Mouse (Mus musculus) heart, postnatal 0 days (tissue): ENCODE measurements at regions not wholly inside any gene's neighbourhood (a gene's known extent, or its start where the extent isn't known, plus 50 kb on each side); places are given as distances from the start of the nearest gene placed in this dataset.

Experiments
- ATAC-seq: fragments of 200-750 bp; cut with Nextera tagmentation; 2 replicates; pipeline ENCODE4 v1.8.0; 2017; ENCODE audit warnings: low read depth, moderate number of reproducible peaks, moderate library complexity; ENCODE audit not compliant: insufficient read depth
- DNase-seq: peaks from one replicate; pipeline ENCODE4 v3.0.0-alpha.2; 2016; ENCODE audit warnings: low spot score
- H3K27ac ChIP-seq: fragments of 300-500 bp; sonication (generic); 2 replicates; pipeline ENCODE4 v1.5.1; 2014; ENCODE audit warnings: low read depth, mild to moderate bottlenecking
- H3K27me3 ChIP-seq: fragments of 300-500 bp; sonication (generic); 2 replicates; pipeline ENCODE4 v1.6.1; 2014; ENCODE audit warnings: low read length, mixed read lengths; ENCODE audit not compliant: control insufficient read depth, insufficient read depth
- H3K36me3 ChIP-seq: fragments of 300-500 bp; sonication (generic); replicated peaks from 2 replicates; pipeline ENCODE4 v1.6.1; 2014; ENCODE audit warnings: low read length, mixed read lengths; ENCODE audit not compliant: control insufficient read depth, insufficient read depth
- H3K4me1 ChIP-seq: fragments of 300-500 bp; sonication (generic); 2 replicates; pipeline ENCODE4 v1.6.1; 2014; ENCODE audit warnings: antibody characterized with exemption; ENCODE audit not compliant: control insufficient read depth, insufficient read depth
- H3K4me2 ChIP-seq: fragments of 300-500 bp; sonication (generic); 2 replicates; pipeline ENCODE4 v1.6.1; 2014; ENCODE audit warnings: low read depth, mild to moderate bottlenecking, low read length, moderate library complexity
- H3K4me3 ChIP-seq: fragments of 300-500 bp; sonication (generic); 2 replicates; pipeline ENCODE4 v1.5.1; 2014; ENCODE audit warnings: low read depth, low read length
- H3K9ac ChIP-seq: fragments of 300-500 bp; sonication (generic); replicated peaks from 2 replicates; pipeline ENCODE4 v1.6.1; 2014; ENCODE audit warnings: low read depth, low read length, mixed read lengths
- H3K9me3 ChIP-seq: fragments of 300-500 bp; sonication (generic); replicated peaks from 2 replicates; pipeline ENCODE4 v1.6.1; 2016; ENCODE audit warnings: low read length; ENCODE audit not compliant: control insufficient read depth
- CTCF ChIP-seq: IDR thresholded peaks from 2 replicates; pipeline ENCODE4 v1.5.1; 2016; ENCODE audit warnings: antibody characterized with exemption, control low read depth, low read depth
- EP300 ChIP-seq: IDR thresholded peaks from 2 replicates; pipeline ENCODE4 v1.6.1; 2016; ENCODE audit warnings: antibody characterized with exemption, low read depth
- WGBS: fragments of 180-500 bp; shearing (Covaris S2); extraction: QIAGEN DNeasy Blood & Tissue Kit; methylation state at CpG from one replicate; pipeline ENCODE4 v1.1.7; 2014; 5-methylcytosine and 5-hydroxymethylcytosine counted together

DNA sequence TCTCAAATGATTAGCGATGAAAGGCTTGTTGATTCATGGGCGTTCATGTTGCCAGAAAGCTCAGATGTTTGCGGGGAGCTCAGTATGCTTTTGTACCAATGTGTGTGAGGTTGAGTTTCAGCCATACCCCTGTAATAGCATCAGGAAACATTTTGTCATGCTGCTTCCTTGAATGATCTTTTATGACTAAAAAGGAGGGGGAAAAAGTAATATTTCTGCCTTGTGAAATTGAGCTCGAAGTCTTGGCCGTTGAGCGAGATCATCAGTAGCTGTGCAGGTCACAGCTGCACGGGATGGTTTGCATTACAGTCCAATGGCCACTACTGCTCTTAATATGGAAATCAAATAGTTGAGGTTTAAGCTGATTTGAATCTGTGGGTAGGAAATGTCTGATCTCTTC lies 145.3 kb upstream of the Fermt1 start:
- ATAC-seq (no peak), DNase-seq (no peak)
- Histone ChIP-seq H3K4me1 (no peaks in the 10 kb centered on the region), H3K4me2 (no peak overlapping the region), H3K4me3 (no peak overlapping the region), H3K9me3 (no peaks in the 10 kb centered on the region), H3K9ac (no peak overlapping the region), H3K36me3 (no peaks in the 10 kb centered on the region), H3K27me3 (no peaks in the 10 kb centered on the region), H3K27ac (no peak overlapping the region)
- TF ChIP-seq EP300 (no peak), CTCF (no peak)
- WGBS, result 89% methylated on average over 7 of the region's 7 CpGs

DNA sequence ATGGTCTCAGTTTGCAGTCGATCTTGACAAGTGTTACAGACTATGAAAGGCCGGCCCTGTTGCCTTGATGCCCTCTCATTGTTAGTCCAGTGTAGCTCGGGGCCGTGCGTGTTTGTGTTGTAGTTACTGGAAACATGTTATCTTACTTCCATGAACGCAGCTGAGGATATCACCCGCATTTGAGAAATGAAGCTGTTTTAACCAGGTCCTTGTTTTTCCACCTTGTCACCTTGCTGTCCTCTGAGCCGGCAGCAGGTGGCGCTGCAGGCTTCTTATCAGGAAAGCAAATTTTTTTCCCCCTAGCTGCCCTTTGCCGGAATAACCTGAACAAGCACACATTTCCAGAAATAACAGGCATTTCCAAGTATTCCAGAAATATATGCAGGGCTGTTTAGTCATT lies 167.9 kb upstream of the Fermt1 start:
- Histone ChIP-seq H3K27me3 (no peaks in the 10 kb centered on the region), H3K4me2 (no peak overlapping the region; the same call in 1 of the 2 replicates), H3K4me1 (no peaks in the 10 kb centered on the region), H3K9ac (no peak overlapping the region), H3K36me3 (no peaks in the 10 kb centered on the region), H3K27ac (no peak overlapping the region), H3K4me3 (no peak overlapping the region), H3K9me3 (no peaks in the 10 kb centered on the region)
- TF ChIP-seq EP300, result no peak
- peak; percentile 81 for TF ChIP-seq CTCF
- ATAC-seq (no peak), DNase-seq (peak; percentile 59)
- 18% methylated on average over 10 of the region's 10 CpGs for WGBS

DNA sequence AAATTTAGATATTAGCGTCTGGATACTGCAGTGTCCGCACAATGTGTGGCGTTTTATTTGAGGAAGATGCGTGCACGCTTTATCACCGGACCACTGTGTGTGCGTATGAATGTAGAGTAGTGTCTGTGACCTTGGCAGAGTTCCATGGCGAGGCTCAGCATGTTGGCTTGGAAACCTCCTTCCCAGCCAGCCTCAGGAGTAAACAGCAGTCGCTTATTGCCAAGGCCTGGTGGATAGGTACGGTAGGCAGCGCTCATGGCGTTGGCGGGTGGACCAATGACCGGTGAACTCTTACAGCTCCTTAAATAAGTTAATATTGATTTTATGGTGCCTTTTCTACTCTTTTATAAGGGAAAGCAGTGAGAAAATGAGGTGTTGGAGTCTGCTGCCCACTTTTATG lies 172.9 kb upstream of the Fermt1 start:
- TF ChIP-seq EP300, result no peak
- no peak for TF ChIP-seq CTCF
- WGBS, result 87% methylated on average over 14 of the region's 14 CpGs

DNA sequence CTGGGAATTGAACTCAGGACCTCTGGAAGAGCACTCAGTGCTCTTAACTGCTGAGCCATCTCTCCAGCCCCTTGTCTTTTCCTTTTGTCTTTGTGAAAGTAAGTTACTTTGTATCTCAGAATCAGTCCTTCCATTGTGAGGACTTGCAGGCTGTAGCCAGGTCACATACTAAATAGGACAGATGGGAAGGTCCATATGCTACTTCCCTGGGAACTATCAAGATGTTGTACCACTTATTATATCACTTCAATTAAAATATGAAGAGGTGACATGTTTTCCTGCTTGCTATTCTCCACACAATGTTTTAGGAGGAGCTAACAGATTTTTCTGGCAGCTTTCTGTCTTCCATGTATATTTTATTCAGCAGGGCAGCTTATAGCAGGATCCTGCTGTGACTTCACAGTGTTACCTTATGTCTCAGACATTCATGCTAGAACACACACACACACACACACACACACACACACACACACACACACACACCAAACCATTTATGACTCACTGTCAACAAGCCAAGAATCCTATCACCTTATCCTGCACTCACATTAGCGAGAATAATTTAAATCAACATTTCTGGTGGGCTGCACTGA lies 179.6 kb upstream of the Fermt1 start:
- TF ChIP-seq CTCF, result no peak
- TF ChIP-seq EP300, result no peak
- no peak for DNase-seq
- no peak overlapping the region for H3K27ac ChIP-seq
- H3K4me3 ChIP-seq, result no peak overlapping the region
- no peak overlapping the region for H3K4me2 ChIP-seq
- 64% methylated on average over 1 of the region's 1 CpGs for WGBS
- no peaks in the 10 kb centered on the region for H3K4me1 ChIP-seq
- no peaks in the 10 kb centered on the region for H3K27me3 ChIP-seq
- ATAC-seq, result no peak
- H3K9me3 ChIP-seq, result no peaks in the 10 kb centered on the region
- H3K36me3 ChIP-seq, result no peaks in the 10 kb centered on the region
- no peak overlapping the region for H3K9ac ChIP-seq

More for the DNA sequence above, 172.9 kb upstream of the Fermt1 start:
- DNase-seq (no peak), ATAC-seq (no peak)
- Histone ChIP-seq H3K9ac (no peak overlapping the region), H3K9me3 (no peaks in the 10 kb centered on the region), H3K4me2 (no peak overlapping the region), H3K4me3 (no peak overlapping the region), H3K27me3 (no peaks in the 10 kb centered on the region), H3K4me1 (no peaks in the 10 kb centered on the region), H3K36me3 (no peaks in the 10 kb centered on the region), H3K27ac (no peak overlapping the region)

DNA sequence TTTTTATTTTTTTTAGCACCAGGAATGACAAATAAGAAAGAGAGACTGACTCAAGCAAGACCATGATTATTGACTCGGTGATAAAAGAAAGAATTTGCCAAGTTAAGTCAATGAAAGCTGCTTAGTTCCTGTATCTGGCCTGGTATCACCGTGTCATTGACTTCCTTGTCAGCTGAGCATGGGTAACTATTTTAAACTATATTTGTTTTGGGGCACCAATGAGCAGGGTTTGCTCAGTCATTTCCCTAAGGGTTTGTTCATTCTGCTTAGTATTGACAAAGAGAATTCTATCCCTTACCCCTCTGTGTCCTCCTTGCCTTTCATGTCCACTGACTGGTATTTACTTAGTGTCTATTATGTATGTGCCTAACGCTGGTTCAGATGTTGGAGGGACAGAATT lies 189.2 kb upstream of the Fermt1 start:
- H3K4me3 ChIP-seq, result no peak overlapping the region
- peaks cover 5% of the 10 kb centered on the region; the same call in 1 of the 2 replicates for H3K4me1 ChIP-seq
- WGBS, result 59% methylated on average over 3 of the region's 3 CpGs
- no peaks in the 10 kb centered on the region for H3K27me3 ChIP-seq
- H3K9me3 ChIP-seq, result no peaks in the 10 kb centered on the region
- H3K36me3 ChIP-seq, result no peaks in the 10 kb centered on the region
- DNase-seq, result no peak
- H3K9ac ChIP-seq, result no peak overlapping the region
- no peak overlapping the region for H3K27ac ChIP-seq
- no peak for ATAC-seq
- H3K4me2 ChIP-seq, result no peak overlapping the region
- no peak for TF ChIP-seq EP300
- no peak for TF ChIP-seq CTCF

DNA sequence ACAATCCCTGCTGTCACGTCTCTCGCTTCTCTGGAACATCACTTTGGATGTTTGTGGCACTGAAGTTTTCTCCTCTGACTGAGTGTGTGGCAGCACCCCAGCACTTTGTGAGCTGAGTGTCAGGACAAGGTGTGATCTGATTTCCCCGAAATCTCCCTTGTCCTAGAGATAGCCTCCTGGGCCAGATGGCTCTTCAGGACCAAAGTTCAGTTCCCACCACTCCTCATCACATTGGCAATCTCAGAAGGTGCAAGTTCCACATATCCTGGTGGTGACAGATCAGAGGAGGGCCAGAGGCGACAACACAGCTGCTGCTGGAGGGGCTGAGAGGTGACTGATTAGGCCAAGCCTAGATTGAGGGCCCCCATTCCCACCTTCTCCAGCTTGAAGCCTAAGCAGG lies 193.2 kb upstream of the Fermt1 start:
- Histone ChIP-seq H3K36me3 (no peaks in the 10 kb centered on the region), H3K9ac (no peak overlapping the region), H3K4me2 (no peak overlapping the region), H3K27ac (no peak overlapping the region), H3K9me3 (no peaks in the 10 kb centered on the region), H3K27me3 (no peaks in the 10 kb centered on the region), H3K4me1 (peaks cover 5% of the 10 kb centered on the region; the same call in 1 of the 2 replicates), H3K4me3 (no peak overlapping the region)
- 29% methylated on average over 4 of the region's 4 CpGs for WGBS
- DNase-seq (no peak), ATAC-seq (peak; percentile 36; the same call in 1 of the 2 replicates)
- no peak for TF ChIP-seq CTCF
- no peak for TF ChIP-seq EP300
